Mouse (Mus musculus) limb, embryonic 13.5 days (tissue): ENCODE data around the gene Atxn1. TPM values are rescaled to one million over a fixed set of nuclear protein-coding genes. Genes with fewer than 3 reads are reported as not detected.

Experiments used
- ATAC-seq: fragments of 200-750 bp; cut with Nextera tagmentation; 2 replicates; pipeline ENCODE4 v1.8.0; 2017; ENCODE audit warnings: low read depth, moderate number of reproducible peaks, moderate TSS enrichment; ENCODE audit not compliant: low FRiP score
- H3K27ac ChIP-seq: fragments of 300-500 bp; sonication (generic); 2 replicates; pipeline ENCODE4 v1.5.1; 2015; ENCODE audit warnings: inconsistent platforms, mild to moderate bottlenecking, moderate library complexity
- H3K27me3 ChIP-seq: fragments of 300-500 bp; sonication (generic); 2 replicates; pipeline ENCODE4 v1.6.1; 2015; ENCODE audit warnings: mild to moderate bottlenecking, inconsistent platforms
- H3K36me3 ChIP-seq: fragments of 300-500 bp; sonication (generic); 2 replicates; pipeline ENCODE4 v1.6.1; 2015; ENCODE audit warnings: inconsistent platforms, mild to moderate bottlenecking, moderate library complexity
- H3K4me1 ChIP-seq: fragments of 300-500 bp; sonication (generic); 2 replicates; pipeline ENCODE4 v1.6.1; 2015; ENCODE audit warnings: inconsistent platforms
- H3K4me2 ChIP-seq: fragments of 300-500 bp; sonication (generic); replicated peaks from 2 replicates; pipeline ENCODE4 v1.6.1; 2015; ENCODE audit warnings: inconsistent platforms, mild to moderate bottlenecking, moderate library complexity
- H3K4me3 ChIP-seq: fragments of 300-500 bp; sonication (generic); 2 replicates; pipeline ENCODE4 v1.5.1; 2015; ENCODE audit warnings: moderate library complexity, mild to moderate bottlenecking, inconsistent platforms
- H3K9ac ChIP-seq: fragments of 300-500 bp; sonication (generic); 2 replicates; pipeline ENCODE4 v1.6.1; 2015; ENCODE audit warnings: mild to moderate bottlenecking, inconsistent platforms
- H3K9me3 ChIP-seq: fragments of 300-500 bp; sonication (generic); 2 replicates; pipeline ENCODE4 v1.6.1; 2016; ENCODE audit warnings: inconsistent platforms
- WGBS: fragments of 180-500 bp; shearing (Covaris S2); methylation state at CpG from one replicate; pipeline ENCODE4 v1.1.7; 2015; 5-methylcytosine and 5-hydroxymethylcytosine counted together
- polyA plus RNA-seq: library from polyadenylated mRNA; unstranded; fragments of >200 nt; fragmentation: Nextera tagmentation; extraction: Ambion mirVana; gene quantifications from 2 replicates; pipeline ENCODE4 v1.2.1, GENCODE M21; 2015

Atxn1 gene
- polyA plus RNA-seq, 1 experiment from 2014 or later = 6.0 TPM

- no peaks in the 10 kb centered on the region for H3K9me3 ChIP-seq
These were observed 411.1 kb downstream of the Atxn1 start for GRCm38 (mm10) chr13:45553674-45554073.

GRCm38 (mm10) chr13:45547549-45547948 is 417.3 kb downstream of the Atxn1 start:
- Histone ChIP-seq H3K9me3 (no peaks in the 10 kb centered on the region), H3K4me3 (no peak overlapping the region), H3K36me3 (no peaks in the 10 kb centered on the region), H3K4me2 (no peak overlapping the region), H3K9ac (no peak overlapping the region), H3K4me1 (no peaks in the 10 kb centered on the region; the same call in 1 of the 2 replicates), H3K27ac (no peak overlapping the region), H3K27me3 (no peaks in the 10 kb centered on the region)
- no peak for ATAC-seq
- 83% methylated on average over 5 of the region's 5 CpGs for WGBS

More at GRCm38 (mm10) chr13:45553674-45554073, 411.1 kb downstream of the Atxn1 start:
- Histone ChIP-seq H3K27ac (no peak overlapping the region), H3K27me3 (no peaks in the 10 kb centered on the region), H3K36me3 (no peaks in the 10 kb centered on the region), H3K4me3 (no peak overlapping the region), H3K4me1 (peaks cover 6% of the 10 kb centered on the region), H3K4me2 (no peak overlapping the region), H3K9ac (no peak overlapping the region)
- no peak for ATAC-seq
- 58% methylated on average over 7 of the region's 7 CpGs for WGBS

GRCm38 (mm10) chr13:45546946-45547345 is 417.9 kb downstream of the Atxn1 start:
- H3K27ac ChIP-seq = no peak overlapping the region
- H3K27me3 ChIP-seq = no peaks in the 10 kb centered on the region
- H3K9me3 ChIP-seq = no peaks in the 10 kb centered on the region
- no peak overlapping the region for H3K9ac ChIP-seq
- ATAC-seq = no peak
- no peak overlapping the region for H3K4me2 ChIP-seq
- H3K4me3 ChIP-seq = no peak overlapping the region
- H3K36me3 ChIP-seq = no peaks in the 10 kb centered on the region
- 84% methylated on average over 4 of the region's 4 CpGs for WGBS
- H3K4me1 ChIP-seq = no peaks in the 10 kb centered on the region; the same call in 1 of the 2 replicates

- no peaks in the 10 kb centered on the region; the same call in 1 of the 2 replicates for H3K4me1 ChIP-seq
- WGBS = 90% methylated on average over 13 of the region's 13 CpGs
- no peaks in the 10 kb centered on the region for H3K27me3 ChIP-seq
- H3K4me3 ChIP-seq = no peak overlapping the region
- no peak overlapping the region for H3K27ac ChIP-seq
- H3K36me3 ChIP-seq = no peaks in the 10 kb centered on the region; the same call in 1 of the 2 replicates
- no peaks in the 10 kb centered on the region; the same call in 1 of the 2 replicates for H3K9me3 ChIP-seq
- no peak overlapping the region for H3K9ac ChIP-seq
- H3K4me2 ChIP-seq = no peak overlapping the region
- ATAC-seq = no peak
These were observed 418.8 kb downstream of the Atxn1 start for GRCm38 (mm10) chr13:45545974-45546373.

GRCm38 (mm10) chr13:45539205-45539568 is 425.6 kb downstream of the Atxn1 start:
- Histone ChIP-seq H3K36me3 (no peaks in the 10 kb centered on the region; the same call in 1 of the 2 replicates), H3K4me3 (peak overlapping the region; percentile 41), H3K9ac (peak overlapping the region; percentile 60), H3K27ac (peak overlapping the region; percentile 48; the same call in 1 of the 2 replicates), H3K4me2 (peak overlapping the region; percentile 72), H3K27me3 (no peaks in the 10 kb centered on the region), H3K4me1 (peaks cover 7% of the 10 kb centered on the region; the same call in 1 of the 2 replicates), H3K9me3 (no peaks in the 10 kb centered on the region; the same call in 1 of the 2 replicates)
- ATAC-seq = peak; percentile 89
- WGBS = 13% methylated on average over 10 of the region's 10 CpGs

- Histone ChIP-seq H3K4me2 (peak overlapping the region; percentile 72), H3K27me3 (no peaks in the 10 kb centered on the region), H3K27ac (peak overlapping the region; percentile 48; the same call in 1 of the 2 replicates), H3K9me3 (no peaks in the 10 kb centered on the region; the same call in 1 of the 2 replicates), H3K36me3 (no peaks in the 10 kb centered on the region; the same call in 1 of the 2 replicates), H3K9ac (peak overlapping the region; percentile 60), H3K4me1 (peaks cover 10% of the 10 kb centered on the region; the same call in 1 of the 2 replicates), H3K4me3 (peak overlapping the region; percentile 41)
- ATAC-seq = peak; percentile 88
- WGBS = 31% methylated on average over 9 of the region's 10 CpGs
These were observed 426.1 kb downstream of the Atxn1 start for GRCm38 (mm10) chr13:45538532-45539204.

GRCm38 (mm10) chr13:45538091-45538490 is 426.7 kb downstream of the Atxn1 start:
- H3K4me3 ChIP-seq = no peak overlapping the region
- no peaks in the 10 kb centered on the region; the same call in 1 of the 2 replicates for H3K36me3 ChIP-seq
- H3K9me3 ChIP-seq = no peaks in the 10 kb centered on the region; the same call in 1 of the 2 replicates
- no peak overlapping the region for H3K9ac ChIP-seq
- H3K27ac ChIP-seq = no peak overlapping the region
- WGBS = 76% methylated on average over 9 of the region's 9 CpGs
- no peaks in the 10 kb centered on the region for H3K27me3 ChIP-seq
- ATAC-seq = no peak
- no peak overlapping the region for H3K4me2 ChIP-seq
- H3K4me1 ChIP-seq = peaks cover 10% of the 10 kb centered on the region; the same call in 1 of the 2 replicates

GRCm38 (mm10) chr13:45537110-45537509 is 427.7 kb downstream of the Atxn1 start:
- 81% methylated on average over 9 of the region's 9 CpGs for WGBS
- no peak for ATAC-seq

GRCm38 (mm10) chr13:45535731-45536453 is 428.9 kb downstream of the Atxn1 start:
- WGBS = 85% methylated on average over 9 of the region's 9 CpGs
- Histone ChIP-seq H3K4me2 (no peak overlapping the region), H3K9ac (no peak overlapping the region), H3K9me3 (no peaks in the 10 kb centered on the region; the same call in 1 of the 2 replicates), H3K4me1 (peaks cover 13% of the 10 kb centered on the region), H3K27me3 (no peaks in the 10 kb centered on the region), H3K4me3 (no peak overlapping the region), H3K27ac (no peak overlapping the region), H3K36me3 (no peaks in the 10 kb centered on the region; the same call in 1 of the 2 replicates)
- ATAC-seq = no peak

More at GRCm38 (mm10) chr13:45537110-45537509, 427.7 kb downstream of the Atxn1 start:
- Histone ChIP-seq H3K4me1 (peaks cover 10% of the 10 kb centered on the region; the same call in 1 of the 2 replicates), H3K27me3 (no peaks in the 10 kb centered on the region), H3K27ac (no peak overlapping the region), H3K9ac (no peak overlapping the region), H3K4me2 (no peak overlapping the region), H3K9me3 (no peaks in the 10 kb centered on the region; the same call in 1 of the 2 replicates), H3K4me3 (no peak overlapping the region), H3K36me3 (no peaks in the 10 kb centered on the region; the same call in 1 of the 2 replicates)

GRCm38 (mm10) chr13:45530754-45531153 is 434.1 kb downstream of the Atxn1 start:
- no peak overlapping the region for H3K9ac ChIP-seq
- H3K4me3 ChIP-seq = no peak overlapping the region
- peaks cover 21% of the 10 kb centered on the region for H3K4me1 ChIP-seq
- 32% methylated on average over 6 of the region's 6 CpGs for WGBS
- no peak overlapping the region for H3K4me2 ChIP-seq
- H3K27me3 ChIP-seq = no peaks in the 10 kb centered on the region
- no peaks in the 10 kb centered on the region for H3K9me3 ChIP-seq
- ATAC-seq = no peak
- peak overlapping the region; percentile 15; the same call in 1 of the 2 replicates for H3K27ac ChIP-seq
- H3K36me3 ChIP-seq = no peaks in the 10 kb centered on the region

GRCm38 (mm10) chr13:45528787-45529186 is 436.0 kb downstream of the Atxn1 start:
- Histone ChIP-seq H3K27me3 (no peaks in the 10 kb centered on the region), H3K9ac (no peak overlapping the region), H3K4me3 (no peak overlapping the region), H3K4me1 (peaks cover 23% of the 10 kb centered on the region), H3K4me2 (no peak overlapping the region), H3K27ac (no peak overlapping the region), H3K9me3 (no peaks in the 10 kb centered on the region), H3K36me3 (no peaks in the 10 kb centered on the region)
- 80% methylated on average over 4 of the region's 4 CpGs for WGBS
- no peak for ATAC-seq
